Mouse (Mus musculus) heart, postnatal 0 days (tissue): ENCODE results near the gene Tmem107.

Source experiments
- CTCF ChIP-seq: IDR thresholded peaks from 2 replicates; pipeline ENCODE4 v1.5.1; 2016; ENCODE audit warnings: antibody characterized with exemption, control low read depth, low read depth
- EP300 ChIP-seq: IDR thresholded peaks from 2 replicates; pipeline ENCODE4 v1.6.1; 2016; ENCODE audit warnings: antibody characterized with exemption, low read depth

GRCm38 (mm10) chr11:69103531-69104435, 33.2 kb downstream of the Tmem107 start:
- TF ChIP-seq CTCF (no peak), EP300 (no peak)
